Mouse (Mus musculus) spleen, adult 12 weeks (tissue): ENCODE data around the gene Pigl.

Experiments
- DNase-seq: peaks from one replicate; pipeline ENCODE4 v3.0.0; 2022; ENCODE audit warnings: low spot score

The Pigl gene

DNA sequence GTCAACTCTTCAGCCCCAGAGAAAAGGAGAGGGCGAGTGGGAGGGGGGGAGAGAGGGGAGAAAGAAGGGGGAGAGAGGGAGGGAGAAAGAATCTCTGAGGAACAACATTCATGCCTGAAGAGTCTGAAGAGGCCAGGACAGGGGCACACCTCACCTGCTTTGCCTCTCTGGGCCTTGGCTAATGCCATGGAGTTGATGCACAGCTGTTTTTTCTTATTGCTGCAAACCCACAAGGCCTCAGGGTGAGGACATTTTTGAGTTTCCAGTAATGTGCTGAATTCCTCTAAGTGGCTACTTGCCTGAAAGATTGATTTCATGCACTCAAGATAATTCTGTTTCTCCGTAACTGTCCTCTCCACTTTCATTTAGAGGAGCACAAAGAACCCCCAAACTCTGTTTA is 99.9 kb downstream of the Pigl start:
- DNase-seq, result no peak

DNA sequence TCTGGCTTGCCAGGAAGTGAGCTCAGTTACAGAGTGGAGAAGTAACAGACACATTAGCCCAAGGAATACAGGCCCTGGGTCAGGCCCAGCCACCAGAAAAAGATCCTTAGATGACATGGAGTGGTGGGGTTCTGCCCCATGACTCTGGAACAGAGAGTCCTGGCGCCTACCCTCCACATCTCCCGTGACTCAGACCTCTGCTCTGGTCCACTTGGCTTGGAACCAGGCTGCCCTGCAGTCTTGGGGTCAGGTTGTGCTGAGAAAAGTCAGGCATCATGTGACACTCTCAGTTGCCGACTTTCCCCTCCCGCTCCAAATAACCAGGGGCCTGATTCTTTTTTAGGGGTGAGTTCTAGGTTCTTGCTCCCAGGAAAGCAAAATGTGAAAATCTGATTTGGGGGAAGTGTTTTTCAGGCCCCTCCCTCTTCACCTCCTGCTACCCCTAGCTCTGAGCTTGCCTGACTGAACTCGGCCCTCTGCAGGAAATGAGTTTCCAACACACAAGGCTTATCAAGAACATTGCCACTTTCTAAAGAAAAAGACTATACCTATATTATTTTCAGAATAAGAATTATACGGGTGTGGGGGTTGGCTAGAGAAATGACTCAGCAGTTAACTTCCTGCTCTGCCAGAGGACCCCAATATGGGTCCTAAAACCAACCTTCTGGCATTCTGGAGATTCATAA is 100.8 kb downstream of the Pigl start:
- DNase-seq, result no peak

DNA sequence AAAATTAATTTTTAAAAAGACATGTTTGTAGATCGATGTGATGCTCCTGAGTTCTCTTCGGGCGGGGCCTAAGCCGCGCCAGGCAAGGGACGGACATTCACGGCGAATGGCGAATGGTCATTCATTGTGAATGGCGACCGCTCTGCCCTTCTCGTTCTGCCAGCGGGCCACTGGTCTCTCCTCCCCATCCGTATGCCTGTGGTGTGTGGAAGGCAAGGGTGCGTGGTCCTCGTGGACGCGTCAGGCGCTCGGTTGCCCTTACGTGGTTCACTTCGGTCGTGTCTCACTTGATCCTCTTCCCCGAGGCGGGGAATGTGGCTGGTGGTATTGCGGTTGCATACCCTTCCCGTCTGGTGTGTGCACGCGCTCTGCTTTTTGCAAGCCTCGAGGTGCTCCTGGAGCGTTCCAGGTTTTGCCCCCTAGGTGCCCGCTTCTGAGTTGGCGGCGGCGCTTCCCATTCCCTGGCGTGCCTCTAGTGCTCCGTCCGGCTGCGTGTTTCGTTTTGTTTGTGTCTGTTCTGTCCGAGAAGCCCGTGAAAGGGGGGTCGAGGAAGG is 102.3 kb downstream of the Pigl start:
- no peak for DNase-seq

DNA sequence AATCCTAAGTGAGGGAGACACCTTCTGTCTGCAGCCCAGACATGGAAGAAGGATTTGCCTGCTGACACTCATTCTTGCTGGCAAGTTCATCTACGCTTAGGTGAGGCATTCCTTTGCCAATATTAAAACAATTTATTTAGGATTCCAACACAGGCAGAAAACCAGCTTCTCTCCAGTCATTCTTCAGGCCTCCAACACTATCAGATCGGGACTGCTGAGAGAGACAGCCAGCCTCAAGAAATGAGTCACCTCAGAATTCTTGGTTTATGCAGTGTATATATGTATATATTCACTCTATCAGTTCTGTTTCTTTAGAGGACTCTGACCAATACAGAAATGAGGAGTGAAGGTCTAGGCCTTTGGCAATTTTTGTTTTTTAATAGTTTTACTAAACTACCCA is 105.3 kb downstream of the Pigl start:
- no peak for DNase-seq
